In genomic region chr9:67229033-67229432, GRCm38 (mm10) we compare ENCODE assay signal across 18 mouse cellular contexts.
DNase-seq lines count a peak whose midpoint lies in the region; ATAC-seq lines count a peak whose summit lies in the region.
"Had no signal": no experiment of that assay in that cellular context is flagged by ENCODE, and none has a peak within 500 bp of the region (broad histone marks: within the 10 kb centered on the region; RNA-seq: fewer than 3 reads in every experiment).

No protein-coding gene starts in this region.

- 73% methylated on average over 5 of the region's 5 CpGs for WGBS in heart, embryonic 10.5 days
- WGBS in heart, embryonic 11.5 days (ENCODE audit: insufficient replicate concordance): 73% methylated on average over 5 of the region's 5 CpGs

- H3K27ac ChIP-seq in heart, embryonic 10.5 days: 0 out of 2 replicates have a peak overlapping the region, but pooled peaks have one; percentile 4
- no peak overlapping the region for H3K27ac ChIP-seq in heart, embryonic 11.5 days (ENCODE audit: low read depth, low read length)
- H3K27ac ChIP-seq: left cerebral cortex, adult 2 months; lung, embryonic 15.5 days; neural tube, embryonic 12.5 days had no signal

- no peak overlapping the region for H3K4me3 ChIP-seq in heart, embryonic 10.5 days
- no peak overlapping the region for H3K4me3 ChIP-seq in heart, embryonic 11.5 days (ENCODE audit: low read depth, low read length)
- H3K4me3 ChIP-seq: heart, embryonic 12.5 days; left cerebral cortex, adult 2 months; lung, embryonic 15.5 days; neural tube, embryonic 12.5 days had no signal

- H3K9me3 ChIP-seq in heart, embryonic 10.5 days: no peaks in the 10 kb centered on the region
- no peaks in the 10 kb centered on the region for H3K9me3 ChIP-seq in heart, embryonic 11.5 days (replicated peaks; ENCODE audit: control insufficient read depth, low read length)
- H3K9me3 ChIP-seq: heart, embryonic 12.5 days; lung, embryonic 15.5 days; neural tube, embryonic 12.5 days had no signal

- DNase-seq in heart, embryonic 10.5 days (ENCODE audit: low spot score): no peak
- DNase-seq in embryo, embryonic 11 days: peak; percentile 58
- peak; percentile 85 for DNase-seq in fibroblast of lung, adult 2 months (ENCODE audit: low read depth)
- peak; percentile 55 for DNase-seq in mesoderm, embryonic 11.5 days (ENCODE audit: low read depth, low spot score)
- DNase-seq in urinary bladder, adult 18-20 months (ENCODE audit: low spot score in 2 of 2): no peak
- DNase-seq in right cerebral cortex, adult 2 months (ENCODE audit: low spot score in 2 of 2): no peak
- DNase-seq in urinary bladder, postnatal 14 days (ENCODE audit: low spot score): no peak
- DNase-seq: adrenal gland, adult 8-10 months; B cell, adult 2 months; cerebellum, adult 9-10 months; forebrain, postnatal 0 days; heart, postnatal 36 days had no signal

- H3K36me3 ChIP-seq in heart, embryonic 10.5 days: peaks cover 43% of the 10 kb centered on the region
- H3K36me3 ChIP-seq in heart, embryonic 11.5 days (ENCODE audit: control insufficient read depth, insufficient read depth, low read length): no peaks in the 10 kb centered on the region
- H3K36me3 ChIP-seq: lung, embryonic 15.5 days had no signal

- H3K27me3 ChIP-seq in heart, embryonic 10.5 days (ENCODE audit: insufficient read depth, poor library complexity, severe bottlenecking): no peaks in the 10 kb centered on the region
- H3K27me3 ChIP-seq in heart, embryonic 11.5 days (ENCODE audit: control insufficient read depth, insufficient read depth, low read length): no peaks in the 10 kb centered on the region
- H3K27me3 ChIP-seq: heart, embryonic 12.5 days; lung, embryonic 15.5 days; neural tube, embryonic 12.5 days had no signal

- H3K4me2 ChIP-seq in heart, embryonic 11.5 days: no peak overlapping the region
- H3K4me2 ChIP-seq: heart, embryonic 12.5 days; liver, embryonic 11.5 days; lung, embryonic 15.5 days; neural tube, embryonic 12.5 days had no signal

- no peak overlapping the region for H3K9ac ChIP-seq in heart, embryonic 11.5 days (ENCODE audit: low read depth, low read length)
- H3K9ac ChIP-seq: forebrain, postnatal 0 days; heart, embryonic 12.5 days; lung, embryonic 15.5 days; neural tube, embryonic 12.5 days had no signal

- no peak for ATAC-seq in heart, embryonic 11.5 days (replicated peaks; ENCODE audit: insufficient number of reproducible peaks, low FRiP score, low TSS enrichment)
- ATAC-seq: forebrain, postnatal 0 days had no signal

- H3K4me1 ChIP-seq in heart, embryonic 10.5 days: peaks cover 15% of the 10 kb centered on the region; the same call in 1 of the 2 replicates
- H3K4me1 ChIP-seq in heart, embryonic 11.5 days (ENCODE audit: control insufficient read depth, insufficient read depth, low read length): no peaks in the 10 kb centered on the region
- H3K4me1 ChIP-seq: neural tube, embryonic 12.5 days had no signal

Comparison
In these comparisons a context has a peak if more than half of its experiments do, and no peak if none do; other contexts are left out.
1. DNase-seq: peak in embryo, embryonic 11 days (single experiment), fibroblast of lung, adult 2 months (single experiment) and mesoderm, embryonic 11.5 days (single experiment); none in heart, embryonic 10.5 days (single experiment), urinary bladder, adult 18-20 months (0 of 2), right cerebral cortex, adult 2 months (0 of 2) and urinary bladder, postnatal 14 days (single experiment).